Mouse (Mus musculus) limb, embryonic 14.5 days (tissue): Measurements from ENCODE around the gene Iqcf1. TPM values are rescaled to one million over a fixed set of nuclear protein-coding genes. Genes with fewer than 3 reads are reported as not detected.
"Not testable (repeated sequence)": the region's sequence is repeated elsewhere in the genome, so short reads cannot be mapped to it uniquely, and the experiment has no call there.

Source experiments
- ATAC-seq: fragments of 200-750 bp; cut with Nextera tagmentation; 2 replicates; pipeline ENCODE4 v1.8.0; 2017; ENCODE audit warnings: low read depth, moderate number of reproducible peaks, moderate TSS enrichment; ENCODE audit not compliant: low FRiP score
- DNase-seq: peaks from one replicate; pipeline ENCODE4 v3.0.0-alpha.2; 2015; ENCODE audit warnings: low spot score
- H3K27ac ChIP-seq: fragments of 300-500 bp; sonication (generic); replicated peaks from 2 replicates; pipeline ENCODE4 v1.5.1; 2014; ENCODE audit warnings: low read depth, mild to moderate bottlenecking, low read length, moderate library complexity, mixed read lengths
- H3K27me3 ChIP-seq: fragments of 300-500 bp; sonication (generic); 2 replicates; pipeline ENCODE4 v1.6.1; 2014; ENCODE audit warnings: low read length, mixed read lengths; ENCODE audit not compliant: control insufficient read depth, insufficient read depth
- H3K36me3 ChIP-seq: fragments of 300-500 bp; sonication (generic); 2 replicates; pipeline ENCODE4 v1.6.1; 2014; ENCODE audit warnings: mild to moderate bottlenecking, low read length, moderate library complexity, mixed read lengths; ENCODE audit not compliant: control insufficient read depth, insufficient read depth
- H3K4me1 ChIP-seq: fragments of 300-500 bp; sonication (generic); 2 replicates; pipeline ENCODE4 v1.6.1; 2014; ENCODE audit warnings: antibody characterized with exemption, low read length, mixed read lengths; ENCODE audit not compliant: control insufficient read depth, insufficient read depth
- H3K4me2 ChIP-seq: fragments of 300-500 bp; sonication (generic); replicated peaks from 2 replicates; pipeline ENCODE4 v1.6.1; 2014; ENCODE audit warnings: low read depth, mild to moderate bottlenecking, low read length, moderate library complexity; ENCODE audit not compliant: severe bottlenecking
- H3K4me3 ChIP-seq: fragments of 300-500 bp; sonication (generic); replicated peaks from 2 replicates; pipeline ENCODE4 v1.5.1; 2014; ENCODE audit warnings: low read length
- H3K9ac ChIP-seq: fragments of 300-500 bp; sonication (generic); 2 replicates; pipeline ENCODE4 v1.6.1; 2014; ENCODE audit warnings: mild to moderate bottlenecking, low read depth, low read length, moderate library complexity; ENCODE audit not compliant: severe bottlenecking
- H3K9me3 ChIP-seq: fragments of 300-500 bp; sonication (generic); 2 replicates; pipeline ENCODE4 v1.6.1; 2016; ENCODE audit warnings: low read length; ENCODE audit not compliant: control insufficient read depth
- POLR2A ChIP-seq: fragments of 200-500 bp; IDR thresholded peaks from 2 replicates; pipeline ENCODE4 v1.8.0; 2012; ENCODE audit warnings: inconsistent platforms, mild to moderate bottlenecking, moderate library complexity, borderline replicate concordance; ENCODE audit not compliant: insufficient read depth, insufficient read length; ENCODE audit errors: extremely low read depth
- WGBS: fragments of 180-500 bp; shearing (Covaris S2); extraction: QIAGEN DNeasy Blood & Tissue Kit; methylation state at CpG from one replicate; pipeline ENCODE4 v1.1.7; 2014; 5-methylcytosine and 5-hydroxymethylcytosine counted together
- polyA plus RNA-seq, 2 experiments: library from polyadenylated mRNA; depleted of rRNA in 1 of 2; stranded (reverse) in 1 of 2; unstranded in 1 of 2; fragments of >200 nt; fragmentation: Nextera tagmentation in 1 of 2; extraction: Ambion mirVana in 1 of 2; gene quantifications; 2 replicates each; pipeline versions ENCODE4 v1.2.1 to v1.2.3; 2012 to 2014

Gene Iqcf1
- polyA plus RNA-seq, 2 experiments, result not detected

GRCm38 (mm10) chr9:106482578-106483115 is 17.1 kb upstream of the Iqcf1 start:
- Histone ChIP-seq H3K9me3 (no peaks in the 10 kb centered on the region), H3K4me1 (peaks cover 5% of the 10 kb centered on the region), H3K9ac (no peak overlapping the region), H3K36me3 (peaks cover 53% of the 10 kb centered on the region), H3K27me3 (no peaks in the 10 kb centered on the region), H3K4me2 (no peak overlapping the region), H3K27ac (no peak overlapping the region), H3K4me3 (no peak overlapping the region)
- 91% methylated on average over 17 of the region's 17 CpGs for whole genome bisulfite sequencing
- ATAC-seq (no peak), DNase-seq (no peak)
- TF ChIP-seq POLR2A, result no peak

GRCm38 (mm10) chr9:106483136-106483535 is 16.6 kb upstream of the Iqcf1 start:
- Histone ChIP-seq H3K27me3 (no peaks in the 10 kb centered on the region), H3K9ac (no peak overlapping the region), H3K36me3 (peaks cover 53% of the 10 kb centered on the region), H3K27ac (no peak overlapping the region), H3K4me3 (no peak overlapping the region), H3K4me2 (no peak overlapping the region), H3K9me3 (no peaks in the 10 kb centered on the region), H3K4me1 (peaks cover under 1% of the 10 kb centered on the region; the same call in 1 of the 2 replicates)
- 93% methylated on average over 10 of the region's 10 CpGs for WGBS
- ATAC-seq, result no peak
- no peak for TF ChIP-seq POLR2A
- no peak for DNase-seq

GRCm38 (mm10) chr9:106483606-106484005 is 16.2 kb upstream of the Iqcf1 start:
- 94% methylated on average over 16 of the region's 17 CpGs for WGBS
- Histone ChIP-seq H3K4me2 (no peak overlapping the region), H3K9me3 (no peaks in the 10 kb centered on the region), H3K4me3 (no peak overlapping the region), H3K36me3 (peaks cover 53% of the 10 kb centered on the region), H3K27me3 (no peaks in the 10 kb centered on the region), H3K9ac (no peak overlapping the region), H3K4me1 (no peaks in the 10 kb centered on the region), H3K27ac (no peak overlapping the region)
- no peak for TF ChIP-seq POLR2A
- DNase-seq (no peak), ATAC-seq (no peak)

GRCm38 (mm10) chr9:106485076-106485475 is 14.7 kb upstream of the Iqcf1 start:
- Histone ChIP-seq H3K9me3 (no peaks in the 10 kb centered on the region), H3K4me1 (no peaks in the 10 kb centered on the region), H3K36me3 (peaks cover 53% of the 10 kb centered on the region), H3K4me3 (no peak overlapping the region), H3K4me2 (no peak overlapping the region), H3K27ac (no peak overlapping the region), H3K9ac (no peak overlapping the region), H3K27me3 (no peaks in the 10 kb centered on the region)
- WGBS, result 80% methylated on average over 10 of the region's 10 CpGs
- DNase-seq (no peak), ATAC-seq (no peak)
- TF ChIP-seq POLR2A, result no peak

GRCm38 (mm10) chr9:106487602-106488001 is 12.2 kb upstream of the Iqcf1 start:
- DNase-seq, H3K4me1 ChIP-seq, H3K27me3 ChIP-seq, H3K27ac ChIP-seq, H3K4me2 ChIP-seq, H3K9ac ChIP-seq, H3K4me3 ChIP-seq, H3K9me3 ChIP-seq, ATAC-seq: not testable (repeated sequence)
- peaks cover 36% of the 10 kb centered on the region for H3K36me3 ChIP-seq
- WGBS, result 81% methylated on average over 6 of the region's 6 CpGs

GRCm38 (mm10) chr9:106501846-106502245 is 2.1 kb downstream of the Iqcf1 start:
- no peak overlapping the region for H3K9ac ChIP-seq
- H3K4me2 ChIP-seq, result no peak overlapping the region
- 84% methylated on average over 22 of the region's 22 CpGs for WGBS
- H3K4me1 ChIP-seq, result no peaks in the 10 kb centered on the region
- no peak for TF ChIP-seq POLR2A
- no peaks in the 10 kb centered on the region for H3K36me3 ChIP-seq
- no peaks in the 10 kb centered on the region for H3K27me3 ChIP-seq
- no peak overlapping the region for H3K27ac ChIP-seq
- ATAC-seq (no peak), DNase-seq (no peak)
- no peaks in the 10 kb centered on the region for H3K9me3 ChIP-seq
- no peak overlapping the region for H3K4me3 ChIP-seq
